Mouse (Mus musculus): Measurements from ENCODE around the gene Sfxn1.

Sfxn1 gene

GRCm38 (mm10) chr13:54076762-54077460 lies 5.2 kb downstream of the Sfxn1 start:
- DNase-seq (ENCODE audit: low spot score in 2 of 2), result no peak

GRCm38 (mm10) chr13:54077470-54078174 lies 6.0 kb downstream of the Sfxn1 start:
- no peak for DNase-seq (ENCODE audit: low spot score in 2 of 2)

GRCm38 (mm10) chr13:54079782-54080759 lies 8.4 kb downstream of the Sfxn1 start:
- no peak for DNase-seq (ENCODE audit: low spot score in 2 of 2)

GRCm38 (mm10) chr13:54080785-54081184 lies 9.1 kb downstream of the Sfxn1 start:
- DNase-seq (ENCODE audit: low spot score in 2 of 2), result no peak

GRCm38 (mm10) chr13:54082946-54083345 lies 11.3 kb downstream of the Sfxn1 start:
- no peak for DNase-seq (ENCODE audit: low spot score in 2 of 2)

GRCm38 (mm10) chr13:54084178-54084577 lies 12.5 kb downstream of the Sfxn1 start:
- DNase-seq (ENCODE audit: low spot score in 2 of 2), result no peak

GRCm38 (mm10) chr13:54084826-54085225 lies 13.2 kb downstream of the Sfxn1 start:
- DNase-seq (ENCODE audit: low spot score in 2 of 2), result no peak

GRCm38 (mm10) chr13:54085266-54085665 lies 13.6 kb downstream of the Sfxn1 start:
- no peak for DNase-seq (ENCODE audit: low spot score in 2 of 2)

GRCm38 (mm10) chr13:54091719-54092118 lies 20.1 kb downstream of the Sfxn1 start:
- no peak for DNase-seq (ENCODE audit: low spot score in 2 of 2)

GRCm38 (mm10) chr13:54094349-54094748 lies 22.7 kb downstream of the Sfxn1 start:
- no peak for DNase-seq (ENCODE audit: low spot score in 2 of 2)

- no peak for DNase-seq (ENCODE audit: low spot score in 2 of 2)
Observed at GRCm38 (mm10) chr13:54094963-54095362, 23.3 kb downstream of the Sfxn1 start.

- DNase-seq (ENCODE audit: low spot score in 2 of 2), result no peak
Observed at GRCm38 (mm10) chr13:54095721-54096120, 24.1 kb downstream of the Sfxn1 start.

GRCm38 (mm10) chr13:54097227-54097626 lies 25.6 kb downstream of the Sfxn1 start:
- no peak for DNase-seq (ENCODE audit: low spot score in 2 of 2)

GRCm38 (mm10) chr13:54097797-54098196 lies 26.1 kb downstream of the Sfxn1 start:
- no peak for DNase-seq (ENCODE audit: low spot score in 2 of 2)

GRCm38 (mm10) chr13:54101031-54101820 lies 29.6 kb downstream of the Sfxn1 start:
- DNase-seq (ENCODE audit: low spot score in 2 of 2), result peak; percentile 86

- DNase-seq (ENCODE audit: low spot score in 2 of 2), result no peak
Observed at GRCm38 (mm10) chr13:54102061-54102460, 30.4 kb downstream of the Sfxn1 start.

- no peak for DNase-seq (ENCODE audit: low spot score in 2 of 2)
Observed at GRCm38 (mm10) chr13:54103271-54103670, 31.6 kb downstream of the Sfxn1 start.

- DNase-seq (ENCODE audit: low spot score in 2 of 2), result no peak
Observed at GRCm38 (mm10) chr13:54103866-54104265, 32.2 kb downstream of the Sfxn1 start.

- DNase-seq (ENCODE audit: low spot score in 2 of 2), result peak in 1 of 2 experiments; percentile 91
Observed at GRCm38 (mm10) chr13:54113819-54114550, 42.3 kb downstream of the Sfxn1 start.

GRCm38 (mm10) chr13:54114931-54115330 lies 43.3 kb downstream of the Sfxn1 start:
- DNase-seq (ENCODE audit: low spot score in 2 of 2), result no peak

GRCm38 (mm10) chr13:54115779-54116178 lies 44.1 kb downstream of the Sfxn1 start:
- DNase-seq (ENCODE audit: low spot score in 2 of 2), result peak in 1 of 2 experiments; percentile 25
